Mouse (Mus musculus) limb, embryonic 13.5 days (tissue): ENCODE data around the gene Nrf1. TPM values are rescaled to one million over a fixed set of nuclear protein-coding genes. Genes with fewer than 3 reads are reported as not detected.

Experiments used
- ATAC-seq: fragments of 200-750 bp; cut with Nextera tagmentation; 2 replicates; pipeline ENCODE4 v1.8.0; 2017; ENCODE audit warnings: low read depth, moderate number of reproducible peaks, moderate TSS enrichment; ENCODE audit not compliant: low FRiP score
- H3K27ac ChIP-seq: fragments of 300-500 bp; sonication (generic); 2 replicates; pipeline ENCODE4 v1.5.1; 2015; ENCODE audit warnings: inconsistent platforms, mild to moderate bottlenecking, moderate library complexity
- H3K27me3 ChIP-seq: fragments of 300-500 bp; sonication (generic); 2 replicates; pipeline ENCODE4 v1.6.1; 2015; ENCODE audit warnings: mild to moderate bottlenecking, inconsistent platforms
- H3K36me3 ChIP-seq: fragments of 300-500 bp; sonication (generic); 2 replicates; pipeline ENCODE4 v1.6.1; 2015; ENCODE audit warnings: inconsistent platforms, mild to moderate bottlenecking, moderate library complexity
- H3K4me1 ChIP-seq: fragments of 300-500 bp; sonication (generic); 2 replicates; pipeline ENCODE4 v1.6.1; 2015; ENCODE audit warnings: inconsistent platforms
- H3K4me2 ChIP-seq: fragments of 300-500 bp; sonication (generic); replicated peaks from 2 replicates; pipeline ENCODE4 v1.6.1; 2015; ENCODE audit warnings: inconsistent platforms, mild to moderate bottlenecking, moderate library complexity
- H3K4me3 ChIP-seq: fragments of 300-500 bp; sonication (generic); 2 replicates; pipeline ENCODE4 v1.5.1; 2015; ENCODE audit warnings: moderate library complexity, mild to moderate bottlenecking, inconsistent platforms
- H3K9ac ChIP-seq: fragments of 300-500 bp; sonication (generic); 2 replicates; pipeline ENCODE4 v1.6.1; 2015; ENCODE audit warnings: mild to moderate bottlenecking, inconsistent platforms
- H3K9me3 ChIP-seq: fragments of 300-500 bp; sonication (generic); 2 replicates; pipeline ENCODE4 v1.6.1; 2016; ENCODE audit warnings: inconsistent platforms
- WGBS: fragments of 180-500 bp; shearing (Covaris S2); methylation state at CpG from one replicate; pipeline ENCODE4 v1.1.7; 2015; 5-methylcytosine and 5-hydroxymethylcytosine counted together
- polyA plus RNA-seq: library from polyadenylated mRNA; unstranded; fragments of >200 nt; fragmentation: Nextera tagmentation; extraction: Ambion mirVana; gene quantifications from 2 replicates; pipeline ENCODE4 v1.2.1, GENCODE M21; 2015

Nrf1 gene
- polyA plus RNA-seq, 1 experiment from 2014 or later, result 67.4 TPM

DNA sequence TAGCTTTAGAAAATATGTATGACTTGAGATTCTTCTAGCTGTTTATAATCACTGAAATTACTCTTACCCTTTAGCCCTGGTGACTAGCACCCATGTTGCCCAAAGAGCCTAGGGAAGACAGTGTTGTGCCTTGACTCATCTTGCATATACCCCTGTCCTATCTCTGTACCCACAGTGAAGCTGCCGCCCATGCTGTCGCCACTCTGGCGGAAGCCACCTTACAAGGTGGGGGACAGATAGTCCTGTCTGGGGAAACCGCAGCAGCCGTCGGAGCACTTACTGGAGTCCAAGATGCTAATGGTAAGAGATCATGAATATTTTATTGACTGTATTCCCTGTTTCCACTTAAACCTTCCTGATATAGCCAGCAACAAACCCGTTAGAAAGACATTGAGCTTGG is 78.3 kb downstream of the Nrf1 start:
- H3K4me2 ChIP-seq, result no peak overlapping the region
- H3K4me3 ChIP-seq, result no peak overlapping the region
- no peak overlapping the region for H3K27ac ChIP-seq
- no peaks in the 10 kb centered on the region for H3K9me3 ChIP-seq
- H3K4me1 ChIP-seq, result peaks cover under 1% of the 10 kb centered on the region
- H3K27me3 ChIP-seq, result no peaks in the 10 kb centered on the region
- H3K9ac ChIP-seq, result no peak overlapping the region
- 98% methylated on average over 7 of the region's 7 CpGs for WGBS
- ATAC-seq, result no peak
- H3K36me3 ChIP-seq, result peaks cover 76% of the 10 kb centered on the region

DNA sequence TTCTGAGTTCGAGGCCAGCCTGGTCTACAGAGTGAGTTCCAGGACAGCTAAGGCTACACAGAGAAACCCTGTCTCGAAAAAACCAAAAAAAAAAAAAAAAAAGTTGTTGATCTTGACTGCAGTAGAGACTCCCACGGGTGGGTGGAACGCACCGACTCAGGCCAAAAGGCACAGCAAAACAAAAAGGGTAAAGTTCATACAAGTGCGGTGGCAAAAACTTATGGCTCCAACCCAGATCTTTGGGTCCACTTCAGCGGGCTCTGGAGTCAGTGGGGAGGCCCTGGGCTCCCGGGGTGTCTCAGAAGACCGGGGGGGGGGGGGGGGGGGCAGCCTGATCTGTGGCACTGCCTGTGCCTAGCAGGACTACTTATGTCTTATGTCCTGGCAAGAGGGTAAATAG is 79.0 kb downstream of the Nrf1 start:
- ATAC-seq, result no peak
- no peak overlapping the region for H3K9ac ChIP-seq
- H3K27me3 ChIP-seq, result no peaks in the 10 kb centered on the region
- no peak overlapping the region for H3K4me2 ChIP-seq
- H3K4me1 ChIP-seq, result no peaks in the 10 kb centered on the region
- H3K36me3 ChIP-seq, result peaks cover 73% of the 10 kb centered on the region
- no peak overlapping the region for H3K4me3 ChIP-seq
- no peaks in the 10 kb centered on the region for H3K9me3 ChIP-seq
- 90% methylated on average over 8 of the region's 9 CpGs for WGBS
- no peak overlapping the region for H3K27ac ChIP-seq

DNA sequence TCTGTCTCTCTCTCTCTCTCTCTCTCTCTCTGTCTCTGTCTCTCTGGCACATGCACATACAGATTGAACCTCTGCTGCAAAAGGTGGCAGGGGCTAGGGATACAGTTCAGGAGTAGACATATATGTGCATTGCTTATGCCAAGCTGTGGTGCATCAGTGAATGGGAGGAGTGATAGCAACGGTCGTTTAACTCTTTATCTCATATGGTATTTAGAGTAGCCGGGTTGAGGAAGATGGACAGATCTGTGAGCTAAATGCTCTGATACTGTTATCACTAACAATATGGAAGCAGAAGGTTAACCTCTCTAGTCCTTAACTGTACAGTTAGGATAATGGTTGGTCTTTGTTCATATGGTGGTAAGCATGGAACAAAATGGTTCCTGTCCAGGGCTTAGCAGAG is 84.6 kb downstream of the Nrf1 start:
- Histone ChIP-seq H3K27me3 (no peaks in the 10 kb centered on the region), H3K36me3 (peaks cover 77% of the 10 kb centered on the region), H3K4me1 (no peaks in the 10 kb centered on the region), H3K9me3 (no peaks in the 10 kb centered on the region), H3K9ac (no peak overlapping the region), H3K27ac (no peak overlapping the region), H3K4me3 (no peak overlapping the region), H3K4me2 (no peak overlapping the region)
- 96% methylated on average over 3 of the region's 3 CpGs for WGBS
- ATAC-seq, result no peak

DNA sequence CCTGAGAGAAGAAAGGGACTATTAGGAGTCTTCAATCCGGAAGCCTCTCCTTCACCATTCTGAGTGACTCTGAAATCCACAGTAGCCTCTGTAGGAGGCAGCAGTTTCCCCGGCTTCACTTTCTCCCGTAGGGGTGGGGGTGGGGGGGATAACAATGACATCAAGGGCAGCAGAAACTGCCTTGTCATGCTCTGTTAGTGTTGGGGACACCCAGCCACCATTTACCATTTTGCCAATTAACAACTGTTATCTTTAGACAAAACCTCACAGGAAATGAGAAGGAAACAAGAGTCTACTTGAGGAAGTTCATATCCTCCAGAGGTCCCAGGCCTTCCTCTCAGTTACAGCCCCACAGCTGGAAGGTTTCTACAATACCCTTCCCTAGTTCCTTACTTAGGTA is 87.8 kb downstream of the Nrf1 start:
- WGBS, result 53% methylated on average over 3 of the region's 3 CpGs
- Histone ChIP-seq H3K9me3 (no peaks in the 10 kb centered on the region), H3K27ac (no peak overlapping the region), H3K4me2 (no peak overlapping the region), H3K27me3 (no peaks in the 10 kb centered on the region), H3K36me3 (peaks cover 85% of the 10 kb centered on the region), H3K9ac (no peak overlapping the region), H3K4me3 (no peak overlapping the region), H3K4me1 (no peaks in the 10 kb centered on the region)
- ATAC-seq, result no peak

DNA sequence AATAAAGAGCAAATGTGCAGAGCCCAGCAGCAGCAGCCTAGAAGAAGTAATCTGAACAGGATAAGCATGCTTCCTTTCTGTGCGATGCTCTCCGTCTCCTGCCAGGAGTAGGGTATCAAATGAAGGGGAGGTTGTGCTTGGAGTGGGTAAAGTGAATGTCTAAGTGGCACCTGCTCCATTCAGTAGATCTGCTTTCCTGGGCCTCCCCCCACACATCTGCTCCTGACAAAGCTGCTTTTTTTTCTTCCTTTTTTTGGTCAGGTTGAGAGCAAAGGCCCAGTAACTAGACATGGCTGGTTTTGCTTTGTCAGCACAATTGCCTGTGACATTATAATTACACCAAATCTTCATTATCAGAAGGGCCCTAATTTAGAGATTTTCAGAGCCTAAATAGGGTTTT is 89.4 kb downstream of the Nrf1 start:
- Histone ChIP-seq H3K9ac (no peak overlapping the region), H3K27ac (no peak overlapping the region), H3K4me1 (no peaks in the 10 kb centered on the region), H3K4me3 (no peak overlapping the region), H3K9me3 (no peaks in the 10 kb centered on the region), H3K27me3 (no peaks in the 10 kb centered on the region), H3K36me3 (peaks cover 88% of the 10 kb centered on the region), H3K4me2 (no peak overlapping the region)
- no peak for ATAC-seq
- WGBS, result 74% methylated on average over 2 of the region's 2 CpGs

DNA sequence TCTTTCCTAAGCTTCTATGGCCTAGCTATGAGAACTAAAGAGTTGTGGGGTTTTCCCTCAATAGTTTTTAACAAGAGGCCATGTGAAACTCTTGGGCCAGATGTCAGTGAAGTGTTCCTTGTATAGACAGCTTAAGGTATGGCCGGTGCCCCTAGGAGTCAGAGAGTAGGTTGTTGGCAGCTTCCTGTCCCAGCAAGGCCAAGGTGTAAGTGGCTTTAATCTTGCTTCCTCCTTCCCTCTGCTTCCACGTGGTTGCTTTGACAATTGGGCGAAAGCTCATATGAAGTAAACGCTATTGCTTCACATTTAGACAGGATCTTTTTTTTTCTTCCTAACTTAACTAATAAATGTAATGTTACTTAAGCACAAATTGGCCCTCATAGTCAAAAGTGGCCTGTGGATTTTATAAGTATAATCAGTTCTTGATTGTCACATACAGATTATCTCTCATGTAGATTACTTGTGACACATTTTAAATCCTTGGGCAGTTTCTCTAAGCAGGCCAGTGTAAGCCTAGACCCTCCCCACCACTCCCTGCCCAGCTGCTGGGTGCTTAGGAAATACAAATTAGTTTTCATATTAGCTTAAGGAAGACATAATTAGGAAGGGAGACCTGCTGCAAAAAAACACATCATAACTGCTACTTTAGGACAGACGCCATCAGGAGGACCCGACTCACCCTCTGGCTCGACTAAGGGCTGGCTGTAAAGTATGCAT is 91.7 kb downstream of the Nrf1 start:
- no peaks in the 10 kb centered on the region for H3K4me1 ChIP-seq
- H3K9ac ChIP-seq, result no peak overlapping the region
- H3K27me3 ChIP-seq, result no peaks in the 10 kb centered on the region
- H3K4me3 ChIP-seq, result no peak overlapping the region
- ATAC-seq, result no peak
- H3K9me3 ChIP-seq, result no peaks in the 10 kb centered on the region
- H3K27ac ChIP-seq, result no peak overlapping the region
- peaks cover 91% of the 10 kb centered on the region for H3K36me3 ChIP-seq
- no peak overlapping the region for H3K4me2 ChIP-seq
- WGBS, result 90% methylated on average over 7 of the region's 7 CpGs

DNA sequence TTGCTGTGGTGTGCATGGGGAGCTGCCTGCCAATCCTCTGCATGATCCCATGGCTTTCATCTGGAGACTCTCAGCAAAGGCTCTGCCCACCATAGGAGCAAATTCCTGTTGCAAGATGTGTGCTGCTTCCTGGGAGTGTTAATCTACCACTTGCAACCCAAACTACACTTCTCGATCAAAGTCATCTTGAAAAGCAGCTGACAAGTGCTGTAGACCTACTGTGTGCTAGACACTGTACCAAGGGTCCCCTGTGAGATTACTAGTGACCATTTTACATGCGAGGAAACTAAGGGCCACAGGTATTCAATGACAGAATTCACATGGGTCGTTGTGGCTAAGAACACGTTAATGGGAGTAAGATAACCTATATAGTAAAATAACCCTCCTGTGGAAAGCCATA is 95.5 kb downstream of the Nrf1 start:
- no peak for ATAC-seq
- no peaks in the 10 kb centered on the region for H3K9me3 ChIP-seq
- H3K36me3 ChIP-seq, result peaks cover 90% of the 10 kb centered on the region
- no peak overlapping the region for H3K4me3 ChIP-seq
- no peaks in the 10 kb centered on the region for H3K27me3 ChIP-seq
- H3K4me2 ChIP-seq, result no peak overlapping the region
- H3K27ac ChIP-seq, result no peak overlapping the region
- H3K9ac ChIP-seq, result no peak overlapping the region
- 93% methylated on average over 4 of the region's 4 CpGs for WGBS
- no peaks in the 10 kb centered on the region for H3K4me1 ChIP-seq

DNA sequence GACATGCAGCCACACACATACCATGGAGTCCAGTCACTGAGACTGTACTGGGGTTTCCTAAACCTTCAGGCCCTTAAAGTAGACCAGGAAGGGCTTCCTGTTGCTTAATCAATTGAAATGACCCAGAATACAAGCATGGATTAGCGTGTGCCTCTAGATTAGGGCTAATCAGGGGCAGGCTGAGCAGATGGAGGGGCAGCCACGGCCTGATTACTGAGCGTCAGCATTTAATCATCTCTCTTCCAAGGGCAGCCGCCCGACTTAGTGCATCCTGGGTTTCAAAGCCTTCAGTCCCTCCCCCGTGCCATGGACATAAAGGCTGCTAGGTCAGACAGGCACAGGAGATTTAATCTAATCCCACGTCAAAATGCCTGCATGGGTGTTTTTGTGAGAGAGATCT is 99.3 kb downstream of the Nrf1 start:
- Histone ChIP-seq H3K4me2 (no peak overlapping the region), H3K9me3 (no peaks in the 10 kb centered on the region), H3K36me3 (peaks cover 75% of the 10 kb centered on the region), H3K27ac (no peak overlapping the region; the same call in 1 of the 2 replicates), H3K27me3 (no peaks in the 10 kb centered on the region), H3K4me3 (no peak overlapping the region), H3K9ac (no peak overlapping the region), H3K4me1 (no peaks in the 10 kb centered on the region)
- 45% methylated on average over 7 of the region's 7 CpGs for WGBS
- ATAC-seq, result no peak

DNA sequence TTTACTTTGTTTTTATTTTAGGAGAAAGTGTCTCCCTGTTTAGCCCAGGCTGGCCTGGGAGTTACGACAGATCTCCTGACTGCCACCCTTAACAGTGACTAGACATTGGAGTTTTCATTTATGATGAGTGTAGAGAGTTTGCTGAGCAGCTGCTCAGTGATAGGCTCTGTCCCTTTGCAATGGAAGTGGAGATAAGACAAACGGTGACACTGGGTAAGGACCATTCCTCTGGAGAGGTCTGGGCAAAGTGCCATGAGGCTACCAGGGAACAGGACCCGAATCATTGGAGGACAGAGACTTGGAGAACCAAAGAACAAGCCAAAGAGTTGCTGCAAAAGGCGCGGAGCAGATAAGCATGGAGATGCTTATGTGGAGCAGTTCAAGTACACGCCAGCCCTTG is 100.0 kb downstream of the Nrf1 start:
- H3K4me2 ChIP-seq, result no peak overlapping the region
- 90% methylated on average over 6 of the region's 6 CpGs for WGBS
- no peaks in the 10 kb centered on the region for H3K4me1 ChIP-seq
- no peak overlapping the region for H3K27ac ChIP-seq
- H3K9ac ChIP-seq, result no peak overlapping the region
- H3K27me3 ChIP-seq, result no peaks in the 10 kb centered on the region
- ATAC-seq, result no peak
- H3K4me3 ChIP-seq, result no peak overlapping the region
- H3K9me3 ChIP-seq, result no peaks in the 10 kb centered on the region
- peaks cover 75% of the 10 kb centered on the region for H3K36me3 ChIP-seq

DNA sequence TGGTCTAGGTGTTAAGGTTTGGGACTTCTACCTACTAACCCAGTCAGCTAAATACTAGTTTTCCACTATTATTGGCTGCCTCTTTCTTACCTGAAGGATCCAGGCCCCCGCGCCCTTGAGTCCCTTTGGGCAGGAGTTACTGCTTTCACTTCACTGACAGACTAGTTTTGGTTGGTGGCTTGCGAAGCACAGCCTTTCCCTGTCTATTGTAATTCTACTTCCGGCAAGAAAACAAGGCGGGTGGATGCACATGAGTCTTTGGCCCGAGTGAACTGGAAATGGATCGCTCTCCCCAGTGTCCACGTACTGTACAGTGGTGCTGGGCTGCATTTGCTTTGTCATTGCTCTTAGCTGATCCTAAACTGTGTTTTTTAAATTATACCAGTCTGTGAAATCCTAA is 102.7 kb downstream of the Nrf1 start:
- Histone ChIP-seq H3K27ac (no peak overlapping the region), H3K27me3 (no peaks in the 10 kb centered on the region), H3K4me3 (no peak overlapping the region), H3K4me2 (no peak overlapping the region), H3K9ac (no peak overlapping the region), H3K36me3 (peaks cover 71% of the 10 kb centered on the region), H3K9me3 (no peaks in the 10 kb centered on the region), H3K4me1 (no peaks in the 10 kb centered on the region)
- no peak for ATAC-seq
- 95% methylated on average over 8 of the region's 8 CpGs for WGBS

DNA sequence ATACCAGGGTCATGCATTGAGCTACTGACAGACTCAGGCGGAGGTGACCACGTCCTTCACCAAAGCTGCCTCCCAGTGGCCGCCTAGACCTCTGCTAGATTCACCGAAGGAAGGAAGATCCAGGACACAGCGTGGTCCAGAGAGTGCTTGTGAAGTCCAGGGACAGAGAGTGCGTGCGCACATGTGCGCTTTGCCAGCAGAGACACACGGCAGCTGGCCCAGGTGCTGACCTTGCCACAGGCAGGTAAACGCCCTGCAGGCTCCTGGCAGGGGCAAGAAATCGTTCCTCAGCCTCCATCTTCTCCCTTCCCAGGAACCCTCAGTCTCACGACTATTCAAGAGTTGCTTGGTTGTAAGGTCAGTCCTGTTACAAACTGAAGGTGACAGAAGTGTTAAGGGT is 104.4 kb downstream of the Nrf1 start:
- Histone ChIP-seq H3K27me3 (no peaks in the 10 kb centered on the region), H3K27ac (no peak overlapping the region), H3K4me1 (no peaks in the 10 kb centered on the region), H3K4me2 (no peak overlapping the region), H3K9me3 (no peaks in the 10 kb centered on the region), H3K4me3 (no peak overlapping the region), H3K9ac (no peak overlapping the region), H3K36me3 (peaks cover 60% of the 10 kb centered on the region)
- no peak for ATAC-seq
- WGBS, result 86% methylated on average over 12 of the region's 12 CpGs

DNA sequence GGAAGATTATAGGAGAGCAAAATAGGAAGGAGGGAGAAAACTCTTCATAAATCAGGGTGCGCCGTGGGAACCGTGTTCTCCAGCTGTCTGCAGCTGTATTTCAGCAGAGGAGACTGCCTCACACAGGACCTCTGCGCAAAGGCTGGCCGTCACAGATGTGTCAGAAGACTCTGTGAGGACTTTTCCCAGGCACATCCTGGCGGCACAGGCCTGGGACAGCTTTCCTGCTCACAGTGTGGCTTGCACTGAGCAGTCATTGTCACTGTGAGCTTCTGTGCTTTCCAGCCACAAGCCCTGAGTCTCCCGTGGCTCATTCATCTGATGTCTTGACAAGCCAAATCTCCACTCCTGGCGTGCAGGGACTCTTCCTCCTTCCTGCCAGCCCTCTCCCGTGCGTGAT is 104.9 kb downstream of the Nrf1 start:
- no peaks in the 10 kb centered on the region for H3K4me1 ChIP-seq
- H3K27ac ChIP-seq, result no peak overlapping the region
- H3K9me3 ChIP-seq, result no peaks in the 10 kb centered on the region
- peaks cover 55% of the 10 kb centered on the region for H3K36me3 ChIP-seq
- WGBS, result 78% methylated on average over 10 of the region's 10 CpGs
- no peak overlapping the region for H3K4me3 ChIP-seq
- ATAC-seq, result no peak
- H3K27me3 ChIP-seq, result no peaks in the 10 kb centered on the region
- H3K9ac ChIP-seq, result no peak overlapping the region
- no peak overlapping the region for H3K4me2 ChIP-seq

DNA sequence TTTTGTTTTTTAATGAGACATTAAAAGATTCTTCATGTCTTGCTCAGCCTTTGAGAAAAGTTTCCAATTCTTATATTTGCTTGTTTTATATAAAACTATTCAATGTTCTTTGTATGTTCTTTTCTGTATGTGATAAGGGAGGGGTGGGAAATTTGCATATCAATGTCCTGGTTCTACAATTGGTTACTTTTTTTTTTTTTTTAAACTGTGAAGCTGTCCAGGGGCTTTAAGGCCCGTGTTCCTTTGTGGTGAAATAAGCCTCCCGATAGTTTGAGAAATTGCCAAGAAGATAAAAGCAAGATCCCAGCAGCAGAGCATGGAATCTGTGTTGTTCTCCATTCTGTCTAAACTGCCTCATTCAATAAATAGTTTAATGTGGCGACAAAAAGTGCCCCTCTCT is 105.3 kb downstream of the Nrf1 start:
- Histone ChIP-seq H3K36me3 (peaks cover 51% of the 10 kb centered on the region), H3K9me3 (no peaks in the 10 kb centered on the region), H3K9ac (no peak overlapping the region), H3K4me1 (no peaks in the 10 kb centered on the region), H3K27me3 (no peaks in the 10 kb centered on the region), H3K4me2 (no peak overlapping the region), H3K27ac (no peak overlapping the region), H3K4me3 (no peak overlapping the region)
- WGBS, result 84% methylated on average over 3 of the region's 3 CpGs
- ATAC-seq, result no peak
